Mouse (Mus musculus): Measurements from ENCODE around the gene Ankub1. TPM values are rescaled to one million over a fixed set of nuclear protein-coding genes. Genes with fewer than 3 reads are reported as not detected.

Gene Ankub1
- polyA plus RNA-seq, 1 experiment = not detected

DNA sequence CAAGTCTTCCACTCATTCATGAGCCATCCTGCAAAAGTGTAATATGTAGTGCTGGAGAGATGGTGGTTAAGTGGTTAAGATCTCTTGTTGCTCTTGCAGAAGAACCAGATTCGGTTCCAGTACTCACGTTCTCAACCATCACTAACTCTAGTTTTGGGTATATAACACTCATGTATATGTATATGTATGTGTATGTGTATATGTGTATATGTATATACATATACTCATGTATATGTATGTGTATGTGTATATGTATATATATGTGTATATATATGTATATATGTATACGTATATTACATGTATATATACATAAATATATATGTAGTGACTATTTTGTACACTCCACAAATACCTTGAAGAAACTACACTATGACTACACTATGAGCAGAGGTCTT lies 40.7 kb downstream of the Ankub1 start:
- TF ChIP-seq GATA1 (IDR thresholded peaks at IDR 0.05; ENCODE audit: borderline replicate concordance, low read length) (no peak), FLI1 (IDR thresholded peaks at IDR 0.05; ENCODE audit: low read length) (no peak)
- Histone ChIP-seq H3K9me3 (no peaks in the 10 kb centered on the region), H3K4me3 (replicated peaks) (peak overlapping the region; percentile 93), H3K36me3 (replicated peaks; ENCODE audit: low read length) (peaks cover 14% of the 10 kb centered on the region), H3K4me1 (peaks cover 4% of the 10 kb centered on the region; the same call in 1 of the 2 replicates), H3K27me3 (replicated peaks) (no peaks in the 10 kb centered on the region)

DNA sequence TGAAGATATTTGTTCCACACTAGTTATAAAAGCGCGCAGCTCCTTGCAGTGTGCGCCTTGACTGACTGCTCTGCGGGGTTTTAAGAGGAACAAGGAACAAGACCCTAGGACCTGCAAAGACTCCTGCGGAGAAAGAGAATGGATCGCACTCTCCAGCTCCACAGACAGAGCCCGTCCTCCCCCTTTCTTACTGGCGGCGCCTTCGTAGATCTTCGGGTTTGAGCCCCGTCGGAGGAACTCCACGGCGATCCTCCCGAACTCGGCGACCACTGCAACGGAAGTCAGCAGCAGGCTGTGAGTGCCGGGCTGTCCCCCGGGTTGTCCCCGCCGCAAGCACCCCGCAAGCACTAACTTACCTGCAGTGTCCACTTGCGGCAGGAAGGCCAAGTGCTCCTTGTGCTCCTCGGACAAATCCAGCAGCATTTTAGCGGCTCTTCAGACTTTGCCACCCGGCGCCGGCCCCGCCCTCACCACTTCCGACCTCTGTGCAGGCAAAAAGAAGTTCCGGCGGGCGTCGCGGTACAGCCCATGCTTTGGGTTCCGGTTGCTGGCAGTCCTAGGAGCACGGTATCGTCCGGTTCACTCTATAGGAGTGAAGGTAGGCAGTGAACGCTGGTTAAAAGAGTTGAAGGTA lies 41.3 kb downstream of the Ankub1 start, which contains the start of gene Commd2:
Gene Commd2, minus strand, starts transcription at position 485 of the 634 bp plus-strand sequence.
- TF ChIP-seq FLI1 (IDR thresholded peaks at IDR 0.05; ENCODE audit: low read length) = no peak
- TF ChIP-seq GATA1 (IDR thresholded peaks at IDR 0.05; ENCODE audit: borderline replicate concordance, low read length) = no peak
- Histone ChIP-seq H3K4me1 (peaks cover 4% of the 10 kb centered on the region; the same call in 1 of the 2 replicates), H3K9me3 (no peaks in the 10 kb centered on the region), H3K36me3 (replicated peaks; ENCODE audit: low read length) (peaks cover 19% of the 10 kb centered on the region), H3K27me3 (replicated peaks) (no peaks in the 10 kb centered on the region), H3K4me3 (replicated peaks) (peak within 1 kb of the TSS; percentile 93)

DNA sequence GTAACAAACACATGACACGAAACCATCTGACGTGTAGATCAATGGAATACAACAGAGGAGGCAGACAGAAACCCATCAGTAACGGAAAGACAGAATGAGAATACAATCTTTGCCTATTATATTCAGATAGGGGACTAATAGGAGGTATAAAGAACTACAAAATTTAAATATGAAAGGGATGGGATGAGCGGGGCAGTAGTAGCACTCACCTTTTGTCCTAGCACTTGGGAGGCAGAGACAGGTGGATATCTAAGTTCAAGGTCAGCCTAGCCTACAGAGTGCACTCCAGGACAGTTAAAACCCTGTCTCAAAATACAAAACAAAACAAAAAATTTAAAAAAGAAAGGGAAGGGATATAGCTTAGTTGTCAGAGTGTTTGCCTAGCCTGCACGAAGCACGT lies 49.4 kb downstream of the Ankub1 start:
- no peak for TF ChIP-seq GATA1 (IDR thresholded peaks at IDR 0.05; ENCODE audit: borderline replicate concordance, low read length)
- no peak for TF ChIP-seq FLI1 (IDR thresholded peaks at IDR 0.05; ENCODE audit: low read length)
- H3K4me1 ChIP-seq = peaks cover 4% of the 10 kb centered on the region; the same call in 1 of the 2 replicates
- H3K27me3 ChIP-seq (replicated peaks) = no peaks in the 10 kb centered on the region
- H3K9me3 ChIP-seq = no peaks in the 10 kb centered on the region
- no peak overlapping the region for H3K4me3 ChIP-seq (replicated peaks)
- peaks cover 26% of the 10 kb centered on the region for H3K36me3 ChIP-seq (replicated peaks; ENCODE audit: low read length)

DNA sequence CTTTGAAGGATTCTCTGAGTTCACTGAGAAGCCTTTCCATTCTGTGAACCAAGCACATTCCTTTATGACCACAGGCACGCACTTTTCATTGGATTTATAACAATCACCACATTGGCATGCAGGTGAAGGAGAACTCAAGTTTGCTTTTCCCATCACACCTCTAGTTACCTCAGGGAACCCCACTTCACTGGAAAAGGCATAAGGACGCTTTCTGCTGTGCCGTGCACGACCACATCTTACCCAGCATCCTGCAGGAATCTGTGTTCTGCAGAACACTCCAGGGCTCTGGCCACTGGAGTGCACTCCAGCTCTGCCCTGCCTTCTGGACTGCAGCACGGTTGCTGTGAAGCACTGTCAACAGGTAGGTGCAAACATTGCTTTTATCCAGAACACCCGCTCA lies 55.0 kb downstream of the Ankub1 start:
- Histone ChIP-seq H3K4me3 (replicated peaks) (no peak overlapping the region), H3K4me1 (peaks cover 4% of the 10 kb centered on the region; the same call in 1 of the 2 replicates), H3K36me3 (replicated peaks; ENCODE audit: low read length) (no peaks in the 10 kb centered on the region), H3K9me3 (no peaks in the 10 kb centered on the region), H3K27me3 (replicated peaks) (peaks cover 7% of the 10 kb centered on the region)
- no peak for TF ChIP-seq FLI1 (IDR thresholded peaks at IDR 0.05; ENCODE audit: low read length)
- TF ChIP-seq GATA1 (IDR thresholded peaks at IDR 0.05; ENCODE audit: borderline replicate concordance, low read length) = no peak

DNA sequence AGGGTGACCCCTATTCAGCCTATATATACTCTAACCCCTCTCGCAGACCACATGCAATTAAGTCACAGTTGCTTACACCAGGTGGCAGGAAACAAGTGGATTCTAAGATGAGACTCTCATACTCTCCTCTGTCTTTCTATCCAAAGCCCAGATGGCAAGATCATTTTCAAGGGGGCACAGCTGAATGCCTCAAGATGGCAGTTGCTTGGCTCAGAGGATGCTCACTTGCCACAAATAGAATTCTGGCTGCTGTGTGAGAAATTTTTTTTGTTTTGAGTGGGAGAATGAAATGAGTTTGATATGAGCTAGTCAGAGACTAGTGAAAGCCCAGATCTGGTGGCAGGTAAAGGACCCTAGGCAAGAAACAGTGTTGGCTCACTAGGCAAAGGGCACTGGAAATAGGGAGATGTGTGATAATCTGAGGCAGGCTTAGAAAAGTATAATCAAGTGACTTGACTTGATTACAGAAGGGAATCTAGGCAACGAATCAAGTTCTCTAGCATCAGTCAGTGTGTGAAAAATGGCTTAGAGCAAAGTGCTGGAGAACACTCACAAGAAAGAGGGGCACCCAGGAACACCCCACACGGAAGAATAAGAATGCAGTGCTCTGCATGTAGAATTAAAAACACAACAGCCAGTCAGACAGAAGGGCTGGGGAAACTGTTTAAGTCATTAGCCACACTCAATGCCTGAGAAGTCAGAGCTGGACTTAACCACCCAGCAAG lies 57.7 kb downstream of the Ankub1 start:
- no peak for TF ChIP-seq GATA1 (IDR thresholded peaks at IDR 0.05; ENCODE audit: borderline replicate concordance, low read length)
- TF ChIP-seq FLI1 (IDR thresholded peaks at IDR 0.05; ENCODE audit: low read length) = no peak
- H3K4me1 ChIP-seq = peaks cover 4% of the 10 kb centered on the region; the same call in 1 of the 2 replicates
- H3K36me3 ChIP-seq (replicated peaks; ENCODE audit: low read length) = no peaks in the 10 kb centered on the region
- peaks cover 7% of the 10 kb centered on the region for H3K27me3 ChIP-seq (replicated peaks)
- H3K4me3 ChIP-seq (replicated peaks) = no peak overlapping the region
- H3K9me3 ChIP-seq = no peaks in the 10 kb centered on the region

DNA sequence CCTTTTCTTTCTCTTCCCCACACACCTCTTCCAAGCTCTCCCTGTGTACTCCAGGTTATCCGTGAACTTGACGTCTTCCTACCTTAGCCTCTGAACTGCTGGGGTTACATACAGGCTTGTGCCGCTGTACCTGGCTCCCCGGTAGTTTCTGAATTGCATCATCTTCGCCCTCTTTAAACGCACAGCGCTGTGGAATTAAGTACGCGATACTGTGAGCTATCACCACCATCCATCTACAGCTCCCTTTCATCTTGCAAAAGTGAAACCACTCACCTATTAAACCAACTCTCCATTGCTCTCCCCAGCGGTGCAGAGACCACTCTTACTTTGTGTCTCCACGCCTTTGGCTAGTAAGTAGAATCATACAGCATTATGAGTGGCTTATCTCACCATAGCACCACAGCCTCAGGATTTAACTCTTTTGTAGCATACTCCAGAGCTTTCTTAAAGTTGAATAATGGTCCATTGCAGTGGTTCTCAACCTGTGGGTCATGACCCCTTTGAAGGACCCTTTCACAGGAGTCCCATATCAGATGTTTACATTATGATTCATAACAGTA lies 65.6 kb downstream of the Ankub1 start:
- no peak for TF ChIP-seq FLI1 (IDR thresholded peaks at IDR 0.05; ENCODE audit: low read length)
- no peak for TF ChIP-seq GATA1 (IDR thresholded peaks at IDR 0.05; ENCODE audit: borderline replicate concordance, low read length)
- no peaks in the 10 kb centered on the region for H3K36me3 ChIP-seq (replicated peaks; ENCODE audit: low read length)
- H3K9me3 ChIP-seq = no peaks in the 10 kb centered on the region
- no peaks in the 10 kb centered on the region for H3K27me3 ChIP-seq (replicated peaks)
- no peak overlapping the region for H3K4me3 ChIP-seq (replicated peaks)
- peaks cover 4% of the 10 kb centered on the region; the same call in 1 of the 2 replicates for H3K4me1 ChIP-seq

DNA sequence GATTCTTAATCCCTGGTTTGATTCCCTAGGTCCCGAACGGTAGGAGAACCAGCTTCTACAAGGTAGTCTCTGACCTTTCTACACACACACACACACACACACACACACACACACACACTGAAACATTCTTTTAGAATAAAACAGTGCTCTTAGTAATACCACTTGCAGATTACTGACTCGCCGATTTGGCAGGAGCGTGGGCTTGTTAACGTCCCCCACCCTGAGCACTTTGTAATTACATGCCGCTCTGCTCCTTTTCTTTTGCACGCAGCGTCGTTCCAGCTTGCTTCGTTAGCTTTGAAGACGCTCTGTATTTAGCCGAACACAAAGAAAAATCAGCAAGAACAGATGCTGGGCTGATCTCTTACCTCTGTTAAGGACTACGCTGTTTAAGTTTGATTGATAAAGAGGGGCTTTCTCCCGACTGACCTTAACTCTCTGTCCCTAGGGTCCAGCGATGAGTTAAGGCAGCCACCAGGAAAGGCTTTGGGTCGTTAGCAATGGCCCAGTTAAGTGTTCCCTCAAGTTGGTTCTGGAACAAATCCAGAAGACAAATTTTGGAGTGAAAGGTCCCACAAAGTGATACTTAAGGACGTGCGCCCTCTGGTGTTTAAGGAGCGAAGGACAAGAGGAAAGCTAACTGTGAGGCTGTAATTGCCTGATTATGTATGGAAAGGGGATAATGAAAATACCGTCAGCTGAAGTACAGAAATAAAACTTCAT lies 67.2 kb downstream of the Ankub1 start:
- Histone ChIP-seq H3K36me3 (replicated peaks; ENCODE audit: low read length) (no peaks in the 10 kb centered on the region), H3K4me3 (replicated peaks) (no peak overlapping the region), H3K27me3 (replicated peaks) (no peaks in the 10 kb centered on the region), H3K4me1 (peaks cover 4% of the 10 kb centered on the region; the same call in 1 of the 2 replicates), H3K9me3 (no peaks in the 10 kb centered on the region)
- TF ChIP-seq FLI1 (IDR thresholded peaks at IDR 0.05; ENCODE audit: low read length) = no peak

DNA sequence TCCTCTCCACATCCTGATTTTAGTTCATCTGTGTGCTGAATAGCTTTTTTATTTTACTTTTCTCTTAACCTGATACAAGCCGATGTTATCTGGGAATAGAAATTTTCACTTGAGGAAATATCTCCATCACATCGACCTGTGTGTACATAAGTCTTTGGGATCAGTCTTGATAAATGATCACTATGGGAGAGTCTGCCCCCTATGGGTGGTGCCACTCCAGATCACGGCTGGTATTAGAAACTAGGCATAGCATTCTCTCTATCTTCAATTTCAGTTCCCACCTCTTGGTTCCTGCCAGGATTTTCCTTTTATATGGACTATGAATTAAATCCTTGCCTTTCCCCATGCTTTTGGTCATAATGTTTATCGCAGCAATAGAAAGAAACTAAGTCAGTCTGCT lies 72.9 kb downstream of the Ankub1 start:
- H3K4me3 ChIP-seq (replicated peaks) = no peak overlapping the region
- no peaks in the 10 kb centered on the region for H3K4me1 ChIP-seq
- no peaks in the 10 kb centered on the region for H3K27me3 ChIP-seq (replicated peaks)
- H3K36me3 ChIP-seq (replicated peaks; ENCODE audit: low read length) = no peaks in the 10 kb centered on the region
- no peaks in the 10 kb centered on the region for H3K9me3 ChIP-seq
- no peak for TF ChIP-seq GATA1 (IDR thresholded peaks at IDR 0.05; ENCODE audit: borderline replicate concordance, low read length)
- TF ChIP-seq FLI1 (IDR thresholded peaks at IDR 0.05; ENCODE audit: low read length) = no peak

DNA sequence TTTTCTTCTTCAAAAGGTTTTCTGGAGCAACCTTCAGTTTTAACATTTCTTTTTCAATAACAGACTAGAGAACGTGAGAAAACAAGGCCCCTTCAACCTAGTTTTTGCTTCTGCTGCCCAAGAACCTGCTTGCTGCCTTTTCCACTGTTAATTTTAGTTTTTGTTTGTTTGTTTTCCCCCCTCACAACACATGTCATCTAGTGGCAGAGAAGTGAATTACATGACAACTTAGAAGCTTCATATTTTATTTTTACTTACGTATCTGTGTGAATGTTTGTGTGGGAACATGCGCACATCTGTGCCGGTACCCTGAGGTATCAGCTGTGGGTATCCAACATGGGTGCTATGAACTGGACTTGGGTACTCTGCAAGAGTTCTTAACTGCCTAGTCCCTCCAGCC lies 76.9 kb downstream of the Ankub1 start:
- no peaks in the 10 kb centered on the region for H3K36me3 ChIP-seq (replicated peaks; ENCODE audit: low read length)

More for the DNA sequence above, 76.9 kb downstream of the Ankub1 start:
- TF ChIP-seq GATA1 (IDR thresholded peaks at IDR 0.05; ENCODE audit: borderline replicate concordance, low read length) (no peak), FLI1 (IDR thresholded peaks at IDR 0.05; ENCODE audit: low read length) (no peak)
- Histone ChIP-seq H3K9me3 (no peaks in the 10 kb centered on the region), H3K27me3 (replicated peaks) (no peaks in the 10 kb centered on the region), H3K4me1 (no peaks in the 10 kb centered on the region), H3K4me3 (replicated peaks) (no peak overlapping the region)

All from megakaryocyte, embryonic 14.5 days (primary cell).